Mouse (Mus musculus) CD8-positive naive resting alpha-beta T cell, adult 2 months (primary cell): ENCODE measurements around the gene Bcl11a.

ENCODE experiments used
- DNase-seq, 2 experiments: peaks; one replicate each; pipeline ENCODE4 v3.0.0; 2022; ENCODE audit warnings: low read depth in 2 of 2, low spot score in 2 of 2

Bcl11a gene

GRCm38 (mm10) chr11:24077795-24078705 lies at the start of gene Bcl11a:
Gene Bcl11a (plus strand): TSS chr11:24078056.
- no peak for DNase-seq

GRCm38 (mm10) chr11:24044025-24044424 lies 33.8 kb upstream of the Bcl11a start:
- no peak for DNase-seq

GRCm38 (mm10) chr11:24049226-24050031 lies 28.4 kb upstream of the Bcl11a start:
- peak; percentile 65 to 66 for DNase-seq

- DNase-seq: no peak
Measured at GRCm38 (mm10) chr11:24050032-24050757, 27.7 kb upstream of the Bcl11a start.

- DNase-seq: no peak
Measured at GRCm38 (mm10) chr11:24052882-24053281, 25.0 kb upstream of the Bcl11a start.

GRCm38 (mm10) chr11:24059137-24059536 lies 18.7 kb upstream of the Bcl11a start:
- DNase-seq: no peak

- no peak for DNase-seq
Measured at GRCm38 (mm10) chr11:24060428-24060827, 17.4 kb upstream of the Bcl11a start.

- no peak for DNase-seq
Measured at GRCm38 (mm10) chr11:24061819-24062218, 16.0 kb upstream of the Bcl11a start.

GRCm38 (mm10) chr11:24062495-24063096 lies 15.3 kb upstream of the Bcl11a start:
- no peak for DNase-seq

GRCm38 (mm10) chr11:24064221-24064620 lies 13.6 kb upstream of the Bcl11a start:
- no peak for DNase-seq

- DNase-seq: no peak
Measured at GRCm38 (mm10) chr11:24065313-24065712, 12.5 kb upstream of the Bcl11a start.

- no peak for DNase-seq
Measured at GRCm38 (mm10) chr11:24074021-24074591, 3.8 kb upstream of the Bcl11a start.

GRCm38 (mm10) chr11:24074634-24075104 lies 3.2 kb upstream of the Bcl11a start, which contains the start of gene A830031A19Rik:
Gene A830031A19Rik (minus strand): TSS chr11:24075054.
- no peak for DNase-seq

GRCm38 (mm10) chr11:24075486-24076126 lies 2.2 kb upstream of the Bcl11a start:
- DNase-seq: no peak

GRCm38 (mm10) chr11:24076127-24076650 lies 1.7 kb upstream of the Bcl11a start:
- peak; percentile 31 to 44 for DNase-seq

GRCm38 (mm10) chr11:24076821-24077730 lies 780 bp upstream of the Bcl11a start:
- no peak for DNase-seq

- no peak for DNase-seq
Measured at GRCm38 (mm10) chr11:24078706-24079316, 955 bp downstream of the Bcl11a start.
